Mouse (Mus musculus) myocyte (in vitro differentiated cells): ENCODE measurements at regions not wholly inside any gene's neighbourhood (a gene's known extent, or its start where the extent isn't known, plus 50 kb on each side); places are given as distances from the start of the nearest gene placed in this dataset.

Source experiments
- H3K27me3 ChIP-seq: one replicate; pipeline ENCODE4 v1.6.1; 2011; ENCODE audit not compliant: control insufficient read depth, insufficient read depth, insufficient read length
- H3K36me3 ChIP-seq: one replicate; pipeline ENCODE4 v1.6.1; 2011; ENCODE audit not compliant: control insufficient read depth, insufficient read depth
- H3K4me2 ChIP-seq: one replicate; pipeline ENCODE4 v1.6.1; 2011; ENCODE audit warnings: low read depth, control low read depth
- H3K4me3 ChIP-seq: one replicate; pipeline ENCODE4 v1.5.1; 2011; ENCODE audit warnings: mild to moderate bottlenecking, control low read depth, moderate library complexity
- H3K79me2 ChIP-seq: one replicate; pipeline ENCODE4 v1.6.1; 2011; ENCODE audit not compliant: control insufficient read depth, insufficient read depth
- H3ac ChIP-seq: one replicate; pipeline ENCODE4 v1.6.1; 2011; ENCODE audit not compliant: control insufficient read depth, insufficient read length
- CEBPB ChIP-seq: IDR thresholded peaks from 2 replicates; pipeline ENCODE4 v1.6.1; 2011; ENCODE audit warnings: mild to moderate bottlenecking, moderate library complexity; ENCODE audit not compliant: poor library complexity, insufficient read depth, severe bottlenecking
- E2F4 ChIP-seq: IDR thresholded peaks from one replicate; pipeline ENCODE4 v1.6.1; 2011; ENCODE audit warnings: mild to moderate bottlenecking, control low read depth, moderate library complexity; ENCODE audit not compliant: insufficient read depth
- MAX ChIP-seq: IDR thresholded peaks from one replicate; pipeline ENCODE4 v1.6.1; 2011; ENCODE audit warnings: low read depth, mild to moderate bottlenecking, control low read depth
- MYOD1 ChIP-seq, 3 experiments: IDR thresholded peaks; one replicate each; pipeline ENCODE4 v1.6.1; 2011; ENCODE audit warnings: control low read depth in 2 of 3, low read depth in 2 of 3, mild to moderate bottlenecking in 2 of 3, moderate library complexity in 1 of 3; ENCODE audit not compliant: insufficient read length in 2 of 3, control insufficient read depth in 1 of 3
- MYOG ChIP-seq, 3 experiments: IDR thresholded peaks; one replicate each; pipeline ENCODE4 v1.6.1; 2011; ENCODE audit warnings: control low read depth in 2 of 3, low read depth in 2 of 3, mild to moderate bottlenecking in 2 of 3; ENCODE audit not compliant: insufficient read length in 2 of 3, control insufficient read depth in 1 of 3, insufficient read depth in 1 of 3
- POLR2A ChIP-seq: IDR thresholded peaks from one replicate; pipeline ENCODE4 v1.6.1; 2011; ENCODE audit warnings: low read depth, mild to moderate bottlenecking, control low read depth, moderate library complexity; ENCODE audit not compliant: insufficient read length
- POLR2AphosphoS2 ChIP-seq: IDR thresholded peaks from one replicate; pipeline ENCODE4 v1.6.1; 2011; ENCODE audit warnings: low read depth, control low read depth; ENCODE audit not compliant: insufficient read length
- REST ChIP-seq: IDR thresholded peaks from one replicate; pipeline ENCODE4 v1.6.1; 2011; ENCODE audit warnings: mild to moderate bottlenecking, control low read depth, moderate library complexity; ENCODE audit not compliant: insufficient read depth, insufficient read length
- SRF ChIP-seq: IDR thresholded peaks from one replicate; pipeline ENCODE4 v1.6.1; 2011; ENCODE audit warnings: low read depth; ENCODE audit not compliant: control insufficient read depth, insufficient read length
- TCF12 ChIP-seq: IDR thresholded peaks from one replicate; pipeline ENCODE4 v1.6.1; 2011; ENCODE audit warnings: mild to moderate bottlenecking, control low read depth; ENCODE audit not compliant: poor library complexity, insufficient read depth, severe bottlenecking
- TCF3 ChIP-seq: IDR thresholded peaks from one replicate; pipeline ENCODE4 v1.6.1; 2011; ENCODE audit warnings: low read depth, control low read depth; ENCODE audit not compliant: insufficient read length
- USF1 ChIP-seq: IDR thresholded peaks from one replicate; pipeline ENCODE4 v1.6.1; 2011; ENCODE audit warnings: low read depth, mild to moderate bottlenecking, control low read depth, moderate library complexity

DNA sequence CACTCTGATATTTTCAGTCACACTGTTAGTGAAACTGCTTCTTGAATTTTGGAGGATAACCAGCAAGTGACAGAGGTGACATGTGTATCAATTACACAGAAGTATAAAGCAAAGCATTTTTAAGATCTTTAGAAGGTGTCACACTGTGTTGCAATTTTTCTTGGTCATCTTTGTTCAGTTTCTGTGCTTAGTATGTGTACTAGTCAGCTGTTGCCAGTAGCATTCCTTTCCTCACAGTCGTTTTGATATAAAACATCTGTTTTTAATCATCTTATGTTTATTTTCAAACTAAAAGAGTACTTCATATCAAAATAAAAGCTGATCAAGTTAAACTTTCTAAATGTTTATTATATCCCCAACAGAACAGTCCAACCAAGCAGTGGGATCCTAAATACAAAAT is 316.0 kb upstream of the Fign start:
- H3K36me3 ChIP-seq = no peaks in the 10 kb centered on the region
- H3K79me2 ChIP-seq = no peaks in the 10 kb centered on the region
- H3K4me2 ChIP-seq = no peak overlapping the region
- no peak overlapping the region for H3ac ChIP-seq
- H3K4me3 ChIP-seq = no peak overlapping the region
- TF ChIP-seq CEBPB (no peak), TCF3 (no peak), MAX (no peak), POLR2A (no peak), USF1 (no peak), TCF12 (no peak), REST (no peak), MYOD1 (IDR thresholded peaks at IDR 0.05; ENCODE audit: control insufficient read depth in 1 of 3, insufficient read length in 2 of 3, low read depth in 2 of 3) (no peak), POLR2AphosphoS2 (no peak), E2F4 (no peak), SRF (no peak), MYOG (IDR thresholded peaks at IDR 0.05; ENCODE audit: control insufficient read depth in 1 of 3, insufficient read depth in 1 of 3, insufficient read length in 2 of 3, low read depth in 2 of 3) (no peak)
- H3K27me3 ChIP-seq = no peaks in the 10 kb centered on the region

DNA sequence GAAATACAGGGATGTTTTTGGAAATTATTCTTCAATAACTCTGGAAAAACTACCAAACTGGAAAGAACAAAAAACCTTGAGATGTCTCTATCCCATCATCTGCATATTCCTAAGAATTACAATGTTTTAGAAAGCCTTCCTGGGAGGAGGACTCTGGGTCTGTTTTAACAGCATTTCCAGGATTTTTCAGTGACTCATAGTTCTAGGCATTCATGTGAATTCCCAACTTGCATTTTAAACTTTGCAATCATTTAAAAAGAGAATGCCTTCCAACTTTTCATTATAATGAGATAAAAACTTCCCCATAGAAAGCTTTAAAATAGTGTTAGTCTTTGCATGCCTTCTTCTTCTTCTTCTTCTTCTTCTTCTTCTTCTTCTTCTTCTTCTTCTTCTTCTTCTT is 315.4 kb upstream of the Fign start:
- no peaks in the 10 kb centered on the region for H3K36me3 ChIP-seq
- H3K79me2 ChIP-seq = no peaks in the 10 kb centered on the region
- TF ChIP-seq CEBPB = no peak
- no peak for TF ChIP-seq REST
- TF ChIP-seq POLR2A = no peak
- no peak overlapping the region for H3K4me3 ChIP-seq
- no peaks in the 10 kb centered on the region for H3K27me3 ChIP-seq
- no peak overlapping the region for H3K4me2 ChIP-seq
- no peak overlapping the region for H3ac ChIP-seq

GRCm38 (mm10) chr2:64395946-64396345 is 298.1 kb upstream of the Fign start:
- no peak overlapping the region for H3K4me3 ChIP-seq
- H3K79me2 ChIP-seq = no peaks in the 10 kb centered on the region
- H3K4me2 ChIP-seq = no peak overlapping the region
- TF ChIP-seq TCF3 (no peak), REST (no peak), MYOG (IDR thresholded peaks at IDR 0.05; ENCODE audit: control insufficient read depth in 1 of 3, insufficient read depth in 1 of 3, insufficient read length in 2 of 3, low read depth in 2 of 3) (no peak), E2F4 (no peak), POLR2AphosphoS2 (no peak), USF1 (no peak), CEBPB (no peak), MYOD1 (IDR thresholded peaks at IDR 0.05; ENCODE audit: control insufficient read depth in 1 of 3, insufficient read length in 2 of 3, low read depth in 2 of 3) (no peak), SRF (no peak), POLR2A (no peak)
- H3K27me3 ChIP-seq = no peaks in the 10 kb centered on the region
- H3K36me3 ChIP-seq = no peaks in the 10 kb centered on the region
- H3ac ChIP-seq = no peak overlapping the region

DNA sequence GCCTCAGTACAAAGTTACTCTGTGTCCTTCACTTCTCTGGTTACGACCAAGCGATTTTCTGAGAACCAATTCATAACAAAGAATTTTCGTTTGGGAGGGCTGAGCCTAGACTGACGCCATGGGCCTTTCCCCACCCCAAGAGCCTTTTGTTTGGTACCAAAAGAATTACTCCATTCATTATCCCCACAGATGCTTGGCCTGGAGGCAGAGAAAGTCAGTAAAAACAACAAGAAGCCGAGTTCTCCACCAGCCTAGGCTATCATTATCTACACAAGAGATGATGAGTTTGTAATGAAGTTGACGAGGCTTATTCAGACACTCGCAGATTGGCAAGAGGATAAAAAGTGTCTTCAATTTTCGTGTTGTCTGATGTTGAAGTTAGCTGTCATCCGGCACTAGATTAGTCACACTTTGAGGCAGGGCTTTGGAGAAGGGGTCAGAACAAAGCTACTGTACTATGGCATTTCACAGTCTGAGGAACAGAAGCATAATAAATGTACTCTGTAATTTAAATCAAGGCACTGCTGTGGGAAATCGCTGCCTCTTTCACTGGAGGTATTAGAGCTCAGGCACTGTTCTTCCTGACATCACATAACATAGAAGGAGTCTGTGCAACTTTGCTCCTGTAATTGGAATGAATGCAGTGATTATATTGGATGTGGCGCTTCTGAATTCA is 296.9 kb upstream of the Fign start:
- Histone ChIP-seq H3K4me3 (no peak overlapping the region), H3K79me2 (no peaks in the 10 kb centered on the region), H3K4me2 (no peak overlapping the region), H3ac (no peak overlapping the region), H3K27me3 (no peaks in the 10 kb centered on the region), H3K36me3 (no peaks in the 10 kb centered on the region)
- TF ChIP-seq POLR2A (no peak), TCF3 (no peak), MYOD1 (IDR thresholded peaks at IDR 0.05; ENCODE audit: control insufficient read depth in 1 of 3, insufficient read length in 2 of 3, low read depth in 2 of 3) (no peak), MAX (no peak), TCF12 (no peak), REST (no peak), CEBPB (no peak), USF1 (no peak), POLR2AphosphoS2 (no peak), MYOG (IDR thresholded peaks at IDR 0.05; ENCODE audit: control insufficient read depth in 1 of 3, insufficient read depth in 1 of 3, insufficient read length in 2 of 3, low read depth in 2 of 3) (no peak), SRF (no peak), E2F4 (no peak)

DNA sequence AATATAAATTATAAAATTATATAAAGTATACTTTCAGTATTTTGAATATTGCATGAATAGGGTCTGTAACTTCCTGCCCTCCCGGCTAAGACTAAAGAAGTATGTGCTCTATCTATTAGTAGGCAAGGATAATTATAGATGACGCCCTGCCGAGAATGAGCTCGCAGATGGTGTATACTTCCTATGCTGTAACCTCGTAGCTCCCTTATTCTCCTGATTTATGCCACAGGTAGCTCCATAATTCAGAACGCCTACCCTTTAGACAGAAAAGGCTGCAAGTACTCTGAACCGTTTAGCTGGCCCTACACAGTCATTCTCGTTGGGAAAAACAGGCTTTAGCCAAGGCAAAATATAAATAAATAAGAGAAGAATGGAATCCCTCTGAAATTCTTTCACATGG is 296.4 kb upstream of the Fign start:
- H3K36me3 ChIP-seq = no peaks in the 10 kb centered on the region
- H3K79me2 ChIP-seq = no peaks in the 10 kb centered on the region
- no peaks in the 10 kb centered on the region for H3K27me3 ChIP-seq
- TF ChIP-seq USF1 (no peak), TCF12 (no peak), E2F4 (no peak), POLR2A (no peak), MAX (no peak), SRF (no peak), TCF3 (no peak), MYOD1 (IDR thresholded peaks at IDR 0.05; ENCODE audit: control insufficient read depth in 1 of 3, insufficient read length in 2 of 3, low read depth in 2 of 3) (no peak), REST (no peak), POLR2AphosphoS2 (no peak), CEBPB (no peak), MYOG (IDR thresholded peaks at IDR 0.05; ENCODE audit: control insufficient read depth in 1 of 3, insufficient read depth in 1 of 3, insufficient read length in 2 of 3, low read depth in 2 of 3) (no peak)
- no peak overlapping the region for H3K4me2 ChIP-seq
- H3ac ChIP-seq = no peak overlapping the region
- H3K4me3 ChIP-seq = no peak overlapping the region
